Mouse (Mus musculus): ENCODE data around the gene Nell1. TPM values are rescaled to one million over a fixed set of nuclear protein-coding genes. Genes with fewer than 3 reads are reported as not detected.

Gene Nell1
- total RNA-seq, 2 experiments from 2014 or later, result 0.10 TPM; not detected in 1

GRCm38 (mm10) chr7:50783652-50784051 is 809.0 kb downstream of the Nell1 start:
- intact Hi-C loops (cut with DNase I), result no loop called here
- DNase-seq, result peak in 1 of 2 experiments; percentile 3

DNA sequence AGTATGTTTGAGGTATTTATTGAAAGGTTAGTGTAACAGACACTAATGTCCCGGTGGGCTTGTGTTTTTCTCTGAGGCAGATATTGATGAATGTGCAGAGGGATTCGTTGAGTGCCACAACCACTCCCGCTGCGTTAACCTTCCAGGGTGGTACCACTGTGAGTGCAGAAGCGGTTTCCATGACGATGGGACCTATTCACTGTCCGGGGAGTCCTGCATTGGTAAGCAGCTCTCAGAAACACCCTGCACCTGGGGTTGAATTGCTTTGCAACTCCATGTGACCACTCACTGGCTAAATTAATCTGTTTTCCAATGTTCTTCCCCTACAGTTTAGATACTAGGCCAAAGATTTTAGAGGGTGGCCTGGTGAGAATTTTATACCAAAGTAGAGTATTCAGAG is 851.5 kb downstream of the Nell1 start:
- no peak for DNase-seq
- intact Hi-C loops (cut with DNase I), result no loop called here

DNA sequence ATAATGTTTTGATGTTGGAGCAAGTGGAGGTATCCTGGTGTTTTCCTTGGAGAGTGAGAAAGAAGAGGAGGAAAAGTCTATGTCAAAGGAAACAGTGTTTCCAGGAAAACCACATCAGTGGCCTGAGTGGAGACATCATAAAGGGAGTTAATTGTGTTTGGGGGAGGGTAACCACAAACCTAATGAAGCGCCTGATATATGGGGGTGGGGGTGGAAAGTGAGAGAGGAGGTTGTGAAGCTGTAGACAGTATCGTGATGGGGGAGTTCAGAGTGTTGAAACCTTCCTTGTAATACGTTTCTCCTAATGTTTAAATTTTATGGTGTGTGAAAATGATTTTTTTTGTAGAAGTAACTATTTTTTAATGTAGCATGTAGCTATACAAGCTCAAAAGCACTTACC is 858.1 kb downstream of the Nell1 start:
- no peak for DNase-seq

DNA sequence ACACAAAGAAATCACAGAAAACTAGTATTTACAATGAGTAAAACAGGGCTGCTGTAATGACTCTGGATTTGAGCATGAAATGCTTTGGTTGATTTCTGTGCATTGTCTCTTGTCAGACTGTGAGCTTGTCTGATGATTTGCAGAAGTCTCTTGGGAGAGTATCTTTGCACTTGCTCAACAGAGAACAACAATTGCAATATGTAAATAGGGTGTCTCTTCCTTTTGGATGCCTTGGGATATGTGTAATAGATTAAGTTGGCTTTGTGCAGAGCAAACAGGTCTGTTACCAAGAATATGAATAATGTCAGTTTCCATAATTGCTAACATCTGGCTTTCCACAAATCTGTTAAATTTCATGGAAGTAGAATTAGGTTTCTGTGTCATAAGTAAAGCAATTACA is 868.0 kb downstream of the Nell1 start:
- DNase-seq, result no peak
- intact Hi-C loops (cut with DNase I), result no loop called here

More for the DNA sequence above, 858.1 kb downstream of the Nell1 start:
- intact Hi-C loops (cut with DNase I), result no loop called here

- no peak for DNase-seq
Observed at GRCm38 (mm10) chr7:50847921-50848320, 873.3 kb downstream of the Nell1 start.

GRCm38 (mm10) chr7:50850271-50850670 is 875.6 kb downstream of the Nell1 start:
- DNase-seq, result no peak
- intact Hi-C loops (cut with DNase I), result no loop called here

More at GRCm38 (mm10) chr7:50847921-50848320, 873.3 kb downstream of the Nell1 start:
- intact Hi-C loops (cut with DNase I), result no loop called here

DNA sequence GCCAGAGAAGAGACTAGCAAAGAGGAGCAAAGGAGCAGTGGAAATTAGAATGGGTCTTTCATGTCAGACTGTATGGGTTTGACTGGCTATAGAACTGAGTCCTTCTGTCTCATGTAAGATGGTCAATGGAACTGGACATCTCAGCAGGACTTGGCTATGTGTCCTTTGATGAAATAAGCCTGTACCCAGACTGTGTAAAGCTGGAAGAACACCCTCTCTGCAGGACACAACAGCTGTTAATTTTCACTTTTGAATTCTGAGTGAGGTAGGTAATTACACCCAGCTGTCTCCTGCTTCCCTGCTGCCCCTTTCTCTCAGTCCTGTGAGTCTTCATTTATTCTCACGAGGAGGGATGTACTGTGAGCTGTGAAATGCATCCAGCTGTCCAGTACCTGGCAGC is 895.5 kb downstream of the Nell1 start:
- no peak for DNase-seq
- intact Hi-C loops (cut with DNase I), result no loop called here

DNA sequence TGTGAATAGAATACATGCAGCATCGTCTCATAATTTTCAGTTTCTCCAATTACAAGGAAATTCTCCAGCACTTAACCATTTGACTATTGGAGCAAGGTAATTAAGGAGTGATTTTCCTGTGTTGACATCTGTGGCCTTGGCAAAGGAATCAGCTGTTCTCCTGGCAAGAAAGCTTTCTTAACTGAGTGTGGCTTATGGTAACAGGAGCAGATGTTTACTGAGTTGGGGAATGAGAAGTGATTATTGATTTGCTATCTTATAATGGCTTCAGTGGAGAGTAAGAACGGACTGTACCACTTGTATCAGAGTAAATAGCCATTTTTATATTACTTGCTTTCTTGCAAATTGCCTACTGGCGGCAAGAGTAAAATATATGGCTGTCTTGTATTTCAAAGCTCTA is 913.0 kb downstream of the Nell1 start:
- no peak for DNase-seq
- intact Hi-C loops (cut with DNase I), result no loop called here

DNA sequence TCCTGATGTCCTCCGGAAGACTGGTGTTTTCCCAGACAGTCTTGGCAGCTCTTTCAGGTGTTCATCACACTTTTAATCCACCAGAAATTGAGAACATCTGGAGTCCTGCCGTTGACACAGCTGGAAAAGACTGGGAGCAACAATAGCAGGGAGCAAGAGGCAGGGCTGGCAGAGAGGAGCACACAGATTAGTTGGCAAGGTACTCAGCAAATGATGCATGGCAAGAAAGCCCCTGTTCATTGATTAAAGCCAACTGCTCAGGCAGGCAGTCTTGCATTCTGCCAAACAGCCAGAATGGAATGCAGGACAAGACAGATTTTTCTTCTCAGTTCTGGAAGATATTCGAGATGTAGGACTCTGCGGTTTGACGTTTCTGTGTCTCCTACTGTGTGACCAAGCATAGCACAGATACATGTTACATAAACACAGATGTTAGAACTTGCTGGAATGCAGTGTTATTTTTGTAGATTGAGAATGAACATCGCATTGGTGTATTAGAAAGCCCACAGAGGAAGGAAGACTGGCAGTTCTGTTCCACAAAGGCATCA is 925.0 kb downstream of the Nell1 start:
- intact Hi-C loops (cut with DNase I), result no loop called here
- DNase-seq, result peak; percentile 5 to 8

Other genes starting within 250 kb of the Nell1 start
- 1 to 10 TPM; 6.4 to 7.6 TPM for gene Htatip2, start 215.7 kb upstream of the Nell1 start, total RNA-seq (2021)
- gene Prmt3, start 196.5 kb upstream of the Nell1 start, total RNA-seq (2021), result 10 to 100 TPM; 14.4 to 15.4 TPM
- gene Slc6a5, start 64.7 kb upstream of the Nell1 start, total RNA-seq (2021), result not detected